Mouse (Mus musculus) cerebellum, postnatal 25 days (tissue): ENCODE measurements around the gene Pxk.
A peak's percentile ranks its signal among the peaks of the same experiment; 100 is the strongest.

Experiments
- DNase-seq, 2 experiments: peaks; one replicate each; pipeline ENCODE4 v3.0.0; 2021; ENCODE audit warnings: mixed read lengths in 2 of 2

Gene Pxk

DNA sequence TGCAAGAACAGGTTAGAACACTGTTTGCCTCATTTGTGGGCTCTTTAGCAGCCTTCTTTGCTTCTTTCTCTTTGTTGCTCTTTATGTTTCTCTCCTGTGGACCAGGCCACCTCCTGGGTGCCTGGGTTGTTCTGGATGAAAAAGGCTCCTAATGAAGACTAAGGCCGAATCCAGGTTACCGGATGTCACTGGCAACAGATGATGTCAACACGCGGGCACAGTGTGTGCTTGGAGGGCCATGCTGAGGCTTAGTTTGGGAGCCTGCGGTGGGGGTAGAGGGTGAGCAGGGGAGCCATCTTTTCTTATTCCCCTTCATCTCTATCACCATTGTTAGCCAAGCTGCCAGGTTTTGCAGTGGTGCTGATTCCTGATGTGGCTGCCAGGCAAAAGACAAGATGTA lies 109.5 kb downstream of the Pxk start:
- no peak for DNase-seq

DNA sequence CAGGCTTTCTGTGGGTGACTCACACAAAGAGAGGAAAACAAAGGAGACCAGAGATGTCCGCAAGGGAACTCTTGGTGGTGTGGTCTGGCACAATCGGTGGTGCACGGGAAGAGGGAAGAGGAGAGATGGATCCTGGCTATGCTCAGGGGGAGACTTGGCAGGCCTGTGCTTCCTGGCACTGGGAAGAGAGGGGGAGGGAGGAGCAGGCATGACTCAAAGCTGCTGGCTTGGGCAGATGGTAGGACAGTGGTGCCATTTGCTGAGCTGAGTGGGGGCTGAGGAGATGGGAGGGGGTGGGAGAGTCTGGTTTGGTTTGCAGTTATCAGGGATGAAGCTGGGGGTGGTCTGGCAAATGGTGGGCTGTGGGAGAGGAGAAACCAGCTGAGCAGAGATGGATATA lies 110.9 kb downstream of the Pxk start:
- peak; percentile 46 to 68 for DNase-seq

GRCm38 (mm10) chr14:8209896-8210295 lies 111.9 kb downstream of the Pxk start:
- no peak for DNase-seq

GRCm38 (mm10) chr14:8212996-8213395 lies 115.0 kb downstream of the Pxk start:
- DNase-seq: no peak

- DNase-seq: peak; percentile 98 to 100
Observed at GRCm38 (mm10) chr14:8213803-8214224, 115.8 kb downstream of the Pxk start, which contains the start of gene Kctd6. Gene Kctd6 (plus strand): TSS chr14:8214140.
